9 mouse cellular contexts compared by ENCODE assay signal in the genomic region with DNA sequence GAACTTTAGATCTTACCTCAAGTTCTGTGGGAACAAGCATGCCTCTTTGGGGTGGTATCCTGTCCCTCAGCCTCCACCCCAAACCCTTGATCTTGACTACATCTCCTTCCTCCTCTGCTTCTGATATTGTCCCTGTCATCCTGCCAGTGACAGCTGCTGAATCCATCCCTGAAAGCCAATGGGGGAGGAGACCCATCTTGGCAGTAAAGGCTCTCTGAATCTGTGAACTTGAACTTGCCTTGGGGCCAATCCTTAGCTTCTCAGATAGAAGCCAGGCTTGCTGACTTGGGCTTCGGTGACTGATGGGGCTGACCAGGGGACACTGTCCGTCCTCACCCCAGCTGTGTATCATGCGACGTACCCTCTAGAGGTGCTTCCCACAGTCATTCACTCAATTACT.
"Had no signal": no experiment of that assay in that cellular context is flagged by ENCODE, and none has a peak within 500 bp of the region (broad histone marks: within the 10 kb centered on the region; RNA-seq: fewer than 3 reads in every experiment).

No protein-coding gene starts in this region.

- DNase-seq: liver, postnatal 0 days; lung, adult 2 months; lung, postnatal 14 days; lung, postnatal 36 days; right cerebral cortex, postnatal 14 days; spleen, adult 18-20 months; thymus, adult 2 months; thymus, postnatal 25 days; thymus, postnatal 4 days had no signal
